Mouse (Mus musculus) heart, embryonic 11.5 days (tissue): ENCODE results near the gene Vmn1r83. TPM values are rescaled to one million over a fixed set of nuclear protein-coding genes. Genes with fewer than 3 reads are reported as not detected.

Experiments
- ATAC-seq: fragments of 200-750 bp; cut with Nextera tagmentation; replicated peaks from 2 replicates; pipeline ENCODE4 v1.8.0; 2017; ENCODE audit warnings: moderate library complexity; ENCODE audit not compliant: insufficient number of reproducible peaks, low FRiP score, low TSS enrichment
- H3K27ac ChIP-seq: fragments of 300-500 bp; sonication (generic); 2 replicates; pipeline ENCODE4 v1.5.1; 2014; ENCODE audit warnings: mild to moderate bottlenecking, low read depth, low read length
- H3K27me3 ChIP-seq: fragments of 300-500 bp; sonication (generic); 2 replicates; pipeline ENCODE4 v1.6.1; 2014; ENCODE audit warnings: mild to moderate bottlenecking, low read length, mixed read lengths; ENCODE audit not compliant: control insufficient read depth, insufficient read depth
- H3K36me3 ChIP-seq: fragments of 300-500 bp; sonication (generic); 2 replicates; pipeline ENCODE4 v1.6.1; 2014; ENCODE audit warnings: mild to moderate bottlenecking, low read length, moderate library complexity, mixed read lengths; ENCODE audit not compliant: control insufficient read depth, insufficient read depth
- H3K4me1 ChIP-seq: fragments of 300-500 bp; sonication (generic); 2 replicates; pipeline ENCODE4 v1.6.1; 2014; ENCODE audit warnings: low read length; ENCODE audit not compliant: control insufficient read depth, insufficient read depth
- H3K4me2 ChIP-seq: fragments of 300-500 bp; sonication (generic); 2 replicates; pipeline ENCODE4 v1.6.1; 2014; ENCODE audit warnings: mild to moderate bottlenecking, moderate library complexity
- H3K4me3 ChIP-seq: fragments of 300-500 bp; sonication (generic); 2 replicates; pipeline ENCODE4 v1.5.1; 2014; ENCODE audit warnings: low read depth, low read length
- H3K9ac ChIP-seq: fragments of 300-500 bp; sonication (generic); 2 replicates; pipeline ENCODE4 v1.6.1; 2014; ENCODE audit warnings: mild to moderate bottlenecking, low read depth, low read length, moderate library complexity
- H3K9me3 ChIP-seq: fragments of 300-500 bp; sonication (generic); replicated peaks from 2 replicates; pipeline ENCODE4 v1.6.1; 2016; ENCODE audit warnings: low read length; ENCODE audit not compliant: control insufficient read depth
- WGBS: fragments of 180-500 bp; shearing (Covaris S2); extraction: QIAGEN DNeasy Blood & Tissue Kit; methylation state at CpG from one replicate; pipeline ENCODE4 v1.1.7; 2014; ENCODE audit not compliant: insufficient replicate concordance; 5-methylcytosine and 5-hydroxymethylcytosine counted together
- microRNA-seq: library from miRNA; unstranded; fragments of <30 nt; microRNA quantifications from one replicate; pipeline ENCODE4, GENCODE M21; 2016; ENCODE audit warnings: borderline number of aligned reads
- polyA plus RNA-seq: library from polyadenylated mRNA; unstranded; fragments of >200 nt; fragmentation: Nextera tagmentation; extraction: Ambion mirVana; gene quantifications from 2 replicates; pipeline ENCODE4 v1.2.1, GENCODE M21; 2014

Vmn1r83 gene
- not detected in 2 replicates for polyA plus RNA-seq

DNA sequence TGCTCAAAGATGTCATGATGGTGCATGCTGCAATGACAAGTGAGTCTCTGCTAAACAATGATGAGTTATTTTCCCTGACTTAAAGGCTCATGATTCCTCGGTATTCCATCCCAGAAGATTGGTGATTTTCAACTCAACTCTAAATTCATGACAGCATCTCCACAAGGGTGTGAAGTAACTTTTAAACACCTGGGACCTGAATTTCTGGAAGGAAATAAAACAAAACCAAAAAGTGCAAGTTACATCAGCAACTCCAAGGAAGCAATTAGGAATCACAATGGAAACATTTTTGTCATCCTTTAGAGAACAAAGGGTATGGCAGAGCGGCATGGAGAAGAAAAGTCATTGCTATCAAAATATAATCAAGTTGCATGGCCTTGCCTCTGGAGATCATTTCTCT is at the start of gene Vmn1r83:
Gene Vmn1r83, minus strand, starts transcription at position 101 of the 400 bp plus-strand sequence.
- Histone ChIP-seq H3K27me3 (no peaks in the 10 kb centered on the region), H3K9me3 (peaks cover 14% of the 10 kb centered on the region), H3K36me3 (no peaks in the 10 kb centered on the region), H3K4me3 (no peak within 1 kb of the TSS), H3K4me1 (no peaks in the 10 kb centered on the region), H3K27ac (no peak within 1 kb of the TSS), H3K9ac (no peak within 1 kb of the TSS), H3K4me2 (no peak within 1 kb of the TSS)
- no peak for ATAC-seq
- 68% methylated on average over 2 of the region's 2 CpGs for WGBS

DNA sequence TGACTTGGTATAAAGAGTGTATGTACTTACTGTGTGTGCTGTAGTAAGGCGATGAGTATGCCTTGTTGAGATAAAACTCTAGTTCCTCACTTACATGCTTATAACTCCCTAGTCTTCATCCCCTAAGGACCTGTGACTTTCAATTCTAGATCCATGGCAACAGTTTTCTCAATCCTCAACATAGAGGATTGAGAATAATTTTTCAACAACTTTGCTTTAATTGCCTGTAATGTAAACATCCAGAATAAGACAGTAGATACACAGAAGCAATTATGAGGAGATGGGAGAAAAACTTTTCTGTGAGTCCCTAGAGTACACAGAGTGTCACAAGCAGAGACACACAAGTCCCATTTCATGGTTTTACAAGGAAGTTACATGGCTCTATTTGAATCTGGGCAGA is 39.9 kb upstream of the Vmn1r83 start, which contains the start of gene Vmn1r84:
Gene Vmn1r84, minus strand, starts transcription at position 101 of the 400 bp plus-strand sequence.
- Histone ChIP-seq H3K27me3 (no peaks in the 10 kb centered on the region), H3K9ac (no peak within 1 kb of the TSS), H3K27ac (no peak within 1 kb of the TSS), H3K4me2 (no peak within 1 kb of the TSS), H3K9me3 (no peaks in the 10 kb centered on the region), H3K36me3 (no peaks in the 10 kb centered on the region), H3K4me1 (no peaks in the 10 kb centered on the region), H3K4me3 (no peak within 1 kb of the TSS)
- 54% methylated on average over 1 of the region's 1 CpGs for WGBS
- no peak for ATAC-seq

DNA sequence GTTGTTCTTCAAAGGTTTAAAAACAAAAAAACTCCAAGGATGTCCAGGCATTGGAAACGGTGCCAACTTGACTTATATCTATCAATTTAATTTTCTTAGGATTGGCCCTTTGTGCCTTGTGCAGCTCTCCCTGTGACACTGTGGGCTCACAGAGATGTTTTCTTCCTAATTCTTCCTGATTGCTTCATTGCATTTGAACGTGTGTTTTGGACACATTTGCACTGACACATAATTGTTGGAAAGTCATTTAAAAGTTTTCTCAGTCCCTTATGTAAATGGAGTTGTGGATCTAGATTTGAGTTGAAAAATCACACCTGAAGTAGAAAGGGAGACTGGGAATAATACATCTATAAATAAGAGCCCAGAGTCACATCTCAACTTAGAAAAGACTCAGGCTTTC is 29.2 kb downstream of the Vmn1r83 start, which contains the start of gene Vmn1r82:
Gene Vmn1r82, plus strand, starts transcription at position 301 of the 400 bp plus-strand sequence.
- Histone ChIP-seq H3K36me3 (no peaks in the 10 kb centered on the region), H3K4me3 (no peak within 1 kb of the TSS), H3K27me3 (no peaks in the 10 kb centered on the region), H3K9ac (no peak within 1 kb of the TSS), H3K4me2 (no peak within 1 kb of the TSS), H3K9me3 (peaks cover 3% of the 10 kb centered on the region), H3K4me1 (no peaks in the 10 kb centered on the region), H3K27ac (no peak within 1 kb of the TSS)
- no peak for ATAC-seq
- 47% methylated on average over 2 of the region's 2 CpGs for WGBS

Small RNA genes within 50 kb of the gene (microRNA-seq; reads per million reads assigned to microRNA genes)
- gene Gm23521: not detected

Other genes with a start within 250 kb of the Vmn1r83 start
- not detected in 2 replicates for gene Vmn1r78, start 179.2 kb downstream of the Vmn1r83 start, polyA plus RNA-seq
- not detected in 2 replicates for gene Vmn1r79, start 158.2 kb downstream of the Vmn1r83 start, polyA plus RNA-seq
- gene Vmn1r80, start 140.2 kb downstream of the Vmn1r83 start, polyA plus RNA-seq: not detected in 2 replicates
- gene Vmn1r81, start 61.2 kb downstream of the Vmn1r83 start, polyA plus RNA-seq: not detected in 2 replicates
- not detected in 2 replicates for gene Vmn1r82, start 29.1 kb downstream of the Vmn1r83 start, polyA plus RNA-seq
- gene Vmn1r84, start 39.8 kb upstream of the Vmn1r83 start, polyA plus RNA-seq: not detected in 2 replicates
- 2.2 and 3.4 TPM in 2 replicates for gene Zfp551, start 93.3 kb upstream of the Vmn1r83 start, polyA plus RNA-seq
- gene Zfp606, start 148.8 kb upstream of the Vmn1r83 start, polyA plus RNA-seq: 18.6 and 20.7 TPM in 2 replicates
- not detected in 2 replicates for gene 2900092C05Rik, start 183.0 kb upstream of the Vmn1r83 start, polyA plus RNA-seq